Mouse (Mus musculus) layer of hippocampus, adult 18-20 months (tissue): ENCODE data around the gene Hnrnpk. TPM values are rescaled to one million over a fixed set of nuclear protein-coding genes. Genes with fewer than 3 reads are reported as not detected.

Experiments
- microRNA-seq, 2 experiments: library from miRNA; unstranded; fragments of <30 nt; microRNA quantifications; one replicate each; pipeline ENCODE4 v1.2.0; 2021
- total RNA-seq, 2 experiments: library from RNA; stranded (reverse); gene quantifications; 2 replicates each; pipeline ENCODE4 v1.2.3; 2021

Gene Hnrnpk
- total RNA-seq, 2 experiments from 2014 or later = 658 to 684 TPM

Small RNA genes within 50 kb of the gene (microRNA-seq; reads per million reads assigned to microRNA genes)
- 96.7 to 173 reads per million in 2 experiments for gene Mir7-1

Other genes starting within 250 kb of the Hnrnpk start
- gene Idnk, start 245.7 kb downstream of the Hnrnpk start, total RNA-seq = 10 to 100 TPM; 32.7 to 33.3 TPM
- gene Ubqln1, start 187.7 kb downstream of the Hnrnpk start, total RNA-seq = 100 to 1,000 TPM; 154 to 159 TPM
- 10 to 100 TPM; 22.1 to 24.6 TPM for gene Gkap1, start 127.6 kb downstream of the Hnrnpk start, total RNA-seq
- gene Kif27, start 44.2 kb downstream of the Hnrnpk start, total RNA-seq = 1 to 10 TPM; 3.3 to 3.6 TPM
- gene 2210016F16Rik, start 18.1 kb downstream of the Hnrnpk start, total RNA-seq = 1 to 10 TPM; 7.8 to 8.3 TPM
- 10 to 100 TPM; 15.4 to 16.6 TPM for gene Rmi1, start 1.1 kb downstream of the Hnrnpk start, total RNA-seq
- gene Slc28a3, start 207.5 kb upstream of the Hnrnpk start, total RNA-seq = under 1 TPM; 0.13 to 0.20 TPM